Mouse (Mus musculus): ENCODE measurements at regions not wholly inside any gene's neighbourhood (a gene's known extent, or its start where the extent isn't known, plus 50 kb on each side); places are given as distances from the start of the nearest gene placed in this dataset.

DNA sequence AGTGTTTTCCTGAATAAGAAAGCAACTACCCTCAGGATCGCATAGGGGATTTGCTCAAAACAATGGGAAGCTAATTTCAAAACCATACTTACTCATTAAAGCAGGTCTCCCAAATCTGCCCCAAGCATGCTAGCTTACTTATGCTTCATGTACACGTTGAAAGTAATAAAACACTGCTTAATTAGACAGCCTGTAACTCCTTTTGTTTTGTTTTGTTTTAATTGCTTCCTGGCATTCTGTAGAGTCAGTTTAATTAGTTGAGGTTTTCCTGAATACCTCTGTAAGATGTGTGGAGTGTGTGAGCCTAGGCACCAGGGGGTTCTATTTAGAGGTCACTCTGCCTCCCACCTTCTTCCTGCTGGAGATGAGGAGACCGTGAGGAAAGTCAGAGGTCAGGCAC, 147.9 kb downstream of the Nufip1 start:
- DNase-seq (ENCODE audit: low spot score in 2 of 2): no peak
- Histone ChIP-seq H3K27ac (no peak overlapping the region), H3K4me3 (no peak overlapping the region)
- no peak for TF ChIP-seq CTCF (conservative IDR thresholded peaks at IDR 0.05)

- Histone ChIP-seq H3K4me3 (no peak overlapping the region), H3K27ac (peak overlapping the region; percentile 43)
- DNase-seq (ENCODE audit: low spot score in 2 of 2): peak in 1 of 2 experiments; percentile 30
- no peak for TF ChIP-seq CTCF (conservative IDR thresholded peaks at IDR 0.05)
Measured at GRCm38 (mm10) chr14:76260628-76261293, 150.1 kb downstream of the Nufip1 start.

GRCm38 (mm10) chr14:76263682-76264081, 151.1 kb upstream of the Tsc22d1 start:
- TF ChIP-seq CTCF (conservative IDR thresholded peaks at IDR 0.05): no peak
- Histone ChIP-seq H3K27ac (no peak overlapping the region), H3K4me3 (no peak overlapping the region)
- no peak for DNase-seq (ENCODE audit: low spot score in 2 of 2)

- TF ChIP-seq CTCF (conservative IDR thresholded peaks at IDR 0.05): no peak
- H3K4me3 ChIP-seq: no peak overlapping the region
- no peak overlapping the region for H3K27ac ChIP-seq
- DNase-seq (ENCODE audit: low spot score in 2 of 2): no peak
Measured at GRCm38 (mm10) chr14:76265819-76266218, 148.9 kb upstream of the Tsc22d1 start.

DNA sequence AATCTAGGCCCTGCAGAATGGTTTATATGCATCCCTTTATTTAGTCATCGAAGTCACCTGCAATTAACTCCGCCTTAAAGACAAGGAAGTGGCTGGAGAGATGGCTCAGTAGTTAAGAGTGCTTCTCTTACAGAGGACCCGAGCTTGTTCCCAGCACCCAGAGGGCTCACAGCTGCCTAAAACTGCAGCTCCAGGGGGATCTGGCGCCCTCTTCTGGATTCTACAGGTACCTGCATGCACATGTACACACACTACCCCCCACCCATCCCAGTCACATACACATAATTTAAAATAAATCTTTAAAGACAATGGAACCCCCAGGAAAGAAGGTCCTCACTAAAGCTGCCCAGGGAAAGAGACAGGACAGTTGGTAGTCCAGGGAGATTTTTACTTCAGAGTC, 148.5 kb upstream of the Tsc22d1 start:
- no peak for DNase-seq (ENCODE audit: low spot score in 2 of 2)
- Histone ChIP-seq H3K27ac (no peak overlapping the region), H3K4me3 (no peak overlapping the region)
- TF ChIP-seq CTCF (conservative IDR thresholded peaks at IDR 0.05): 0 out of 2 replicates have a peak, but pooled peaks have one; percentile 9

GRCm38 (mm10) chr14:76267091-76267490, 147.7 kb upstream of the Tsc22d1 start:
- Histone ChIP-seq H3K27ac (no peak overlapping the region), H3K4me3 (no peak overlapping the region)
- TF ChIP-seq CTCF (conservative IDR thresholded peaks at IDR 0.05): no peak
- DNase-seq (ENCODE audit: low spot score in 2 of 2): no peak

GRCm38 (mm10) chr14:76271190-76271589, 143.6 kb upstream of the Tsc22d1 start:
- no peak for DNase-seq (ENCODE audit: low spot score in 2 of 2)

GRCm38 (mm10) chr14:76272840-76273239, 141.9 kb upstream of the Tsc22d1 start:
- TF ChIP-seq CTCF (conservative IDR thresholded peaks at IDR 0.05): no peak
- no peak overlapping the region for H3K4me3 ChIP-seq
- DNase-seq (ENCODE audit: low spot score in 2 of 2): no peak

More at GRCm38 (mm10) chr14:76271190-76271589, 143.6 kb upstream of the Tsc22d1 start:
- H3K4me3 ChIP-seq: no peak overlapping the region
- H3K27ac ChIP-seq: no peak overlapping the region
- no peak for TF ChIP-seq CTCF (conservative IDR thresholded peaks at IDR 0.05)

DNA sequence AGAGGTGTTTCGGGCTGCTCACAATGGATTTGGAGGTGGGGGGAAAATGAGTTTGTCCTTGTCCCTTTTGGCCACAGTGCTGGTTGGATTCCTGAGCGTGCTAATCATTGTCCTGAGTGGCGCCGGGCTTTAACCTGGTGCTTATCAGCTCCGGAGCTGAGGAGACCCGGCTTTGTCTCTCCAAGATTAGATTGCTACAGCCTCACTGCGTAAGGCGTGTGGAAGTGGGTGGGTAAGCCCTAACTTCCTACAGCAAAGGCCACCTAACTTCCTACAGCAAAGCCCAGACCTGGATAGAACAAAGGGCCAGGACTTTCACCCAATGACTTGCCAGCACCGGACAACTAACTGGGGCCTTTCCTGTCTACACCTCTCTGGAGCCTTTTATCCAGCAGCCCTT, 138.1 kb upstream of the Tsc22d1 start:
- Histone ChIP-seq H3K4me3 (no peak overlapping the region), H3K27ac (no peak overlapping the region)
- no peak for TF ChIP-seq CTCF (conservative IDR thresholded peaks at IDR 0.05)
- no peak for DNase-seq (ENCODE audit: low spot score in 2 of 2)

More at GRCm38 (mm10) chr14:76272840-76273239, 141.9 kb upstream of the Tsc22d1 start:
- H3K27ac ChIP-seq: no peak overlapping the region

DNA sequence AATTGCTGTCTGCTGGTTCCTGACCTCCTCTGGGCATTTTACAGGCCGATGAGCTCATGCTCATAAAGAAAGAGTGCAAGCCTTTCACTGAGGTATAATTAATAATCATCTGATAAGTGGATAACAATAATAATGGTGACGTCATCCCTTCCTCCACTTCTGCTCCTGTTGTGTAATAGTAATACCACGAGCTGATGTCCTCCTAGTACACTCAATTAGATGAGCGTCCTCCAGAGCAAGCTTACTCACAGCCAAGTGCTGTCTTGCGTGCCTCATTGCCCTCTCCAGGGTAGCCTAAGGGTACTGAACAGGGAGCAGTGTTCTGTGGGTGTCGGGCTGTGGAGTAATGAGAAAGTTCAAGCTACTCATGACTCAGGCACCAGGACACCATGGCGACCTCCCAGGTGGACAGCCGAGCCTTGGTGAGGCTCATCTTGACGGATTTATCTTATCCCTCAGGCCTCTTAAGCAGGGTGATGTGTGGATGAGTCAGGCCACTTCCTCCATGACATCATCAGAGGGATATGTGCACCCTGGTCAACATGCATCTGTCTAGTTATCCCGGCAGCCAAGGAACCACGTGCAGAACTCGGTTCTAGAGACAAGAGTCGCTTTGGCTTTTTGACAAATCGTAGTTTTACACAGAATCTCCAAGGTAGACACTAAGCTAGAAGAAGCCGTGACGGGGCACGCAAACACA, 135.9 kb upstream of the Tsc22d1 start:
- Histone ChIP-seq H3K4me3 (no peak overlapping the region), H3K27ac (no peak overlapping the region)
- no peak for DNase-seq (ENCODE audit: low spot score in 2 of 2)
- TF ChIP-seq CTCF (conservative IDR thresholded peaks at IDR 0.05): no peak

DNA sequence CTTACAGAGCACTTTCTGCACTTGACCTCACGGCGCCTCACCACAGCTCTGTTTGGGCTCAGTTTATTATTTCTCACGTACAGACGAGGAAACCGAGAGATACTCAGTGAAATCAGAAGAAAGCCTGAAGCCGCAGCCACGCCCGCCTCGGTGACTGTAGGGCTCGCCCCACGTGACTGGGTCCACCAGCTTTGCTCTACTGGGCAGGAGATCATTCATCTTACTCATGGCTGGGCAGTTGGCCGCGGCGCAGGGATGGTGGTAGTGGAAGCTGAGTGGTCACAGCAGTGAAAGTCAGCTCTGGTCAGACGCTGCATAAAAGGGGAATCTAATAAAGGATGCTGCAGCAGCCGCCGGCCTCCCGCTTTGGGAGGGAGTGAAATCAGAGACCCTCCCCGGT, 135.2 kb upstream of the Tsc22d1 start:
- Histone ChIP-seq H3K4me3 (no peak overlapping the region), H3K27ac (no peak overlapping the region)
- DNase-seq (ENCODE audit: low spot score in 2 of 2): no peak
- TF ChIP-seq CTCF (conservative IDR thresholded peaks at IDR 0.05): no peak

DNA sequence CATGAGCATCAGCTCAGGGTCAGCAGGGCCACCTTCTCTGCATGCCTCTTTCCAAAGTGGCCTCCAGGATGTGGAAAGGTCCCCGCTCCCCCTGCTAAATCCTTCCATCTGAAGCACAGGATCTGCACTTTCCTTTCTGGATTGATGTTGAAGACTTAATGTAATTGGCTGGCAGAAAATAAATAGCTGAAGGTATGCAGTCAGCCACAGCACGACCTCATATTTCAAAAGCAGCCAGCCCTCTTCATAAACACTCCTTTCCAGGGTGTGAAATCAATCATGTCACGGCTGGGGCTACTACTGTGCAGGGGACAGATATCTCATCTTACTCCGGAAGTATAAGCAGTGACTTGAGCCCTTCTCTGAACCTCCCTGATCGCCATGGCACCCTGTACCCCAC, 132.9 kb upstream of the Tsc22d1 start:
- Histone ChIP-seq H3K27ac (no peak overlapping the region), H3K4me3 (no peak overlapping the region)
- DNase-seq (ENCODE audit: low spot score in 2 of 2): no peak
- no peak for TF ChIP-seq CTCF (conservative IDR thresholded peaks at IDR 0.05)

DNA sequence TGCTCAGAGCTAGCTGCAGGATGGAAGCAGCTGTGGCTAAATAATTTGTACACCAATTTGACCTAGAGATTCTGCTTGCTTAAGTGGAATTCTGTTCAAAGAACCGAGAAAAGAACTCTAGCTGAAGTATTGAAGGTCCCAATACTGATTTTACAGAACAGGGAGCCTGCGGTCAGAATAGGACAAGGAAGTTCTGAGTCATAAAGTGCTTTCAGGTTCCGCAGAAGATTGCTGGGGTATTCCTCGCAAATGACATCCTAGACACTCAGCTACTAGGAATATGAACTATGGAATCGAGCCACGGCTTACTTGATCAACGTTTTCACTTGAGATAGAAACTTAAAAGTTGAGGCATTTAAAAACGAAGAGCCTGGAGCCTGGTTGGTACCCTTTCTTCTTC, 127.0 kb upstream of the Tsc22d1 start:
- Histone ChIP-seq H3K27ac (no peak overlapping the region), H3K4me3 (no peak overlapping the region)
- no peak for TF ChIP-seq CTCF (conservative IDR thresholded peaks at IDR 0.05)
- DNase-seq (ENCODE audit: low spot score in 2 of 2): no peak

All from layer of hippocampus, adult 2 months (tissue).